Mouse (Mus musculus) E14TG2a.4 (cell line): ENCODE measurements around the gene Hdac4.

ENCODE experiments used
- H3K27me3 ChIP-seq: 2 replicates; pipeline ENCODE4 v1.6.1; 2014; ENCODE audit warnings: low read length, control low read depth; ENCODE audit not compliant: insufficient read depth
- H3K36me3 ChIP-seq: 2 replicates; pipeline ENCODE4 v1.6.1; 2014; ENCODE audit warnings: low read length, control low read depth; ENCODE audit not compliant: insufficient read depth
- H3K4me1 ChIP-seq: replicated peaks from 2 replicates; pipeline ENCODE4 v1.6.1; 2014; ENCODE audit warnings: low read depth, low read length, control low read depth
- H3K4me3 ChIP-seq: replicated peaks from 2 replicates; pipeline ENCODE4 v1.5.1; 2014; ENCODE audit warnings: mild to moderate bottlenecking, low read length
- H3K9me3 ChIP-seq: 2 replicates; pipeline ENCODE4 v1.6.1; 2014; ENCODE audit warnings: low read length, control low read depth
- CTCF ChIP-seq: conservative IDR thresholded peaks from 2 replicates; pipeline ENCODE4 v1.5.1; 2014; ENCODE audit warnings: low read length
- NANOG ChIP-seq: IDR thresholded peaks from 2 replicates; pipeline ENCODE4 v1.6.1; 2014; ENCODE audit warnings: borderline replicate concordance, low read length, mixed read lengths
- POU5F1 ChIP-seq: IDR thresholded peaks from 2 replicates; pipeline ENCODE4 v1.6.1; 2014; ENCODE audit warnings: low read length, borderline replicate concordance

Hdac4 gene

DNA sequence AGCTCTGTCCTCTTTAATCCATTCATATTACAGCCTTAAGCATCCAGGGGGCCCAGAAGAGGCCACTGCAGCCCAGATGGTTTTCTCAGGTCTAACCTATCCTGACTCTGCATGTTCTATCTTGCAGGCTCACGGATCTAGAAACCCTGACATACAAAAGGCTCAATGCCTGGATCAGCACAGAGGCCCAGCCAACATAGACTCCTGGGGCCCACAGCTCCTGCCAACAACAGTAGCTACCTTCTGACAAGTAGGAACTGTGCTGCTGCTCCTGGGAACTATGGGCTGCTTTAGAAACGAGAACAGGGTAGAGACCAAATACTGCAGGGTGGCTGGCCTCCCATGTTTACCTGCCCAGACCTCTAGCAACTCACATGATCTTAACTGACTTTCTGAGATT, 83.9 kb downstream of the Hdac4 start:
- TF ChIP-seq CTCF (no peak), POU5F1 (no peak)
- H3K4me1 ChIP-seq, result peaks cover 68% of the 10 kb centered on the region
- H3K36me3 ChIP-seq, result peaks cover 71% of the 10 kb centered on the region
- no peaks in the 10 kb centered on the region for H3K9me3 ChIP-seq
- H3K27me3 ChIP-seq, result no peaks in the 10 kb centered on the region
- H3K4me3 ChIP-seq, result no peak overlapping the region

DNA sequence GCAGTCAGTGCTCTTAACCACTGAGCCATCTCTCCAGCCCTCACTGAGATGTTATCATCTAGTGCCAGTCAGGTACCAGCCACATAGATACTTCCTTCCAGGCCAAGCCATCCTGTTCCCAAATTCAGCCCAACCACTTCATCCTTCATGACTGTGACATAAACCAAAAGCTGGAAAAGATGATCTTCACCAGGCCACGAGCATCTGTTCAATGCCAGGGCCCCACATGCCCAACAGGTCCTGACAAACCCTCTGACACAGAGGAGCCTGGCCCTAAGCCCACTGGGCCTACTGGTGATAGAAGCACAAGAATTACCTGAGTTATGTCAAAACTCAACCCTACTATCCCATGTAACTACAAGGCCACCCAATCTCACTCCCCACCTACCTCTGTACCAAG, 84.5 kb downstream of the Hdac4 start:
- H3K4me3 ChIP-seq, result no peak overlapping the region
- peaks cover 71% of the 10 kb centered on the region for H3K36me3 ChIP-seq
- H3K9me3 ChIP-seq, result no peaks in the 10 kb centered on the region
- no peaks in the 10 kb centered on the region for H3K27me3 ChIP-seq
- TF ChIP-seq NANOG (no peak), POU5F1 (no peak), CTCF (no peak)
- H3K4me1 ChIP-seq, result peaks cover 64% of the 10 kb centered on the region

DNA sequence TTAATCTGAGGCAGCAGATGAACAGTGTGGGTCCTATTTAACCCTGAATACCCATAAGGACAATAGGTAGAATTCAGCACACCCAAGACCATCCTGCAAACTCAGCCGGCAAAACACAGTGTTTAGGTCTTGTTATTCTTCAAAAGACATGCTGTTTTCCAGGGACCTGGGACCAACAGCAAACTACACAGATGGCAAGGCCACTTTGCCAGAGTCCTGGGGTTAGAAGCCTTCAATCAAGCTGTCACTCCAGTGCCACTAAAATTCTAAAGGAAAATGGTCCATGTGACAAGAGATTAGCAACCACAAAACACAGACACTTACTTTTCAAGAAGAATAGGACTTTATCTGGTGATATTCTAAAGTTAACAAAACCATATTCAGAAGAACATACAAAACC, 86.3 kb downstream of the Hdac4 start:
- Histone ChIP-seq H3K9me3 (no peaks in the 10 kb centered on the region), H3K36me3 (peaks cover 70% of the 10 kb centered on the region), H3K4me3 (no peak overlapping the region), H3K27me3 (no peaks in the 10 kb centered on the region), H3K4me1 (peaks cover 58% of the 10 kb centered on the region)
- no peak for TF ChIP-seq NANOG
- no peak for TF ChIP-seq CTCF
- TF ChIP-seq POU5F1, result no peak

DNA sequence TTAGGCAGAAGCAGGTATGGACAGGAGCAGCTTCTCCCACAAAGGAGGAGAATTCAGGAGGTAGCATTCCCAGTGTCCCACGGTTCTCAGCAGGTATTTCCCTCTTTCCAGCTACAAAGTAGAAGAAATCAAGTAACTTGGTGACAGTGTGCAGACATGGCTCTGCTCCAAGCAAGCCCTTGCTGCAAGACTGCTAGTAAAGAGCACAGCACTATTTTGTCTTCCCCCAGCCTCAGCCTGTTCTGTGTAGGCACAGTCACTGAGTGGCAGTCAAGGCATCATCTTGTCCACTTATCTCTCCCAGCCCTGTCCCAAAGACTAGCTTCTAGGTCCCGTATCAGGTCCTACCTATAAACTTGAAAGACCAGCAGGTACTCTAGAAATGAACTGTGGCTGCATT, 86.9 kb downstream of the Hdac4 start:
- H3K27me3 ChIP-seq, result no peaks in the 10 kb centered on the region
- TF ChIP-seq NANOG (no peak), POU5F1 (no peak), CTCF (no peak)
- peaks cover 52% of the 10 kb centered on the region for H3K4me1 ChIP-seq
- peaks cover 70% of the 10 kb centered on the region for H3K36me3 ChIP-seq
- no peaks in the 10 kb centered on the region for H3K9me3 ChIP-seq
- no peak overlapping the region for H3K4me3 ChIP-seq

DNA sequence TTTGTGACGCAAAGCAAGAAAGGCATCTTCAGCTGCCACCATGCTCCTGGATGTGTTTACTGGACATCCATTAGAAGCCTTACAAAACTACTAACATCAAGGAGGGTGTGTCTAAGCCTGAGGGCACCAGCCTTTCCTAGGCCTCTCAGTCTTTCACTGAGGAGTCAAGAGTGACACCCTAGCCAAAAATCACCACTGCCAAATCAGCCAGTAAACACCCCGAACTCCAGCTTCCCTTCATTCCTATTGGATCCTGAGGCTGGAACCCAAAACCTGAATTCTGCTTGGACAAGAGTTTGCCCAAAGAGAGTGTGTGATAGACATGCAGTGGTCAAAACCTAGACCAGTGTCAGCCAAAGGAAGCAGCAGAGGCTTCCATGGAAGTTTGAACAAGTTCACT, 87.5 kb downstream of the Hdac4 start:
- Histone ChIP-seq H3K27me3 (no peaks in the 10 kb centered on the region), H3K36me3 (peaks cover 73% of the 10 kb centered on the region), H3K4me1 (peaks cover 46% of the 10 kb centered on the region), H3K4me3 (no peak overlapping the region), H3K9me3 (no peaks in the 10 kb centered on the region)
- TF ChIP-seq CTCF, result no peak
- no peak for TF ChIP-seq NANOG
- no peak for TF ChIP-seq POU5F1

DNA sequence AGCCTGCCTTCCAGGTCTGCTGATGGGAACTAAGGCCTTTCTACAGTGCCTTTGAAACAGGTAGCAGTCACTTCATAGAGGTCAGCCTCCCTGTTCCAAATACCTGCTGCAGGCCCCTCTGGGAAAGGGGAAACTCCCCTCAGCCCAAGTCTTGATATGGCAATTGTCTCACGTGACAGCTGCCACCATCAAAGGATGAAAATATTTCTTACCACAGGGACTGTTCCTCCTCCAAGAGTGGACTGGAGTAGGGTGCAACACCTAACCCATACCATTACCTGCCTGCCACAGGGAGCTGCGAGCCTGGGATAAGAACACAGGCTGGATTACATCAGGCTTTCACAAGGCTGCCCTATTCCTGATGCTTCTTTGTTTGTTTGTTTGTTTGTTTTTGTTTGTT, 88.0 kb downstream of the Hdac4 start:
- Histone ChIP-seq H3K27me3 (no peaks in the 10 kb centered on the region), H3K4me1 (peaks cover 41% of the 10 kb centered on the region), H3K4me3 (no peak overlapping the region), H3K36me3 (peaks cover 73% of the 10 kb centered on the region), H3K9me3 (no peaks in the 10 kb centered on the region)
- TF ChIP-seq CTCF, result no peak
- no peak for TF ChIP-seq NANOG
- no peak for TF ChIP-seq POU5F1

DNA sequence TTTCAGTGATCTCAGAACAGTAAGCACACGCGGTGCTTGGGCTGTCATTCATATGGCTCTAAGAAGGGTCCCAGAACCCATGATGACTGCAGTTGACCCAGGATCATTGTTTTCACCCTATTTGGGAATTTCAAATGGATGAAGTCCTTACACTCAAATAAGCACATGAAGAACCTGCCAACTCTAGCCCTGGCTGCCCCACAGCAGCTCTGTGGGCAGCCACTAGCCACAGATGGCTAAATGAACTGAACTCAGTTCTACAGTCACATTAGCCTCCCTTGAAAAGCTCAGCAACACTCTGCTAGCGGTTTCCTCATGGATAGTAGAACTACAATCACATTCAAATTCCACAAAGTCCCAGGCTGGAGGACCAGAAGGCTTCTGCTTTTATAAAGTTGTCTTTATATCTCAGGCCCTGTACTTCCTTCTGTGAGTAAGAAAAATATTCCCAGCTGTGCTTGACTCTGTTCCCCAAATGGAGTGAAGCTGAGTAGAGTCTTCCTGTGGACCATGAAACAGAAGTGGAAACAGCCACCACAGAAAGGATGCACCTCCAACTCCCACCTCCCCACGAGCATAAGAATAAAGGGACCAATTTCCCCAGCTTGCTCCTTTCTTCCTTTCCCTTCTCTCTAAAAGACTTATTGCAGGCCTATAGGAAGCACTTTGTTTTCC, 88.9 kb downstream of the Hdac4 start:
- H3K4me1 ChIP-seq, result peaks cover 40% of the 10 kb centered on the region
- no peak overlapping the region for H3K4me3 ChIP-seq
- no peak for TF ChIP-seq NANOG
- TF ChIP-seq CTCF, result no peak
- no peak for TF ChIP-seq POU5F1
- H3K9me3 ChIP-seq, result no peaks in the 10 kb centered on the region
- no peaks in the 10 kb centered on the region for H3K27me3 ChIP-seq
- H3K36me3 ChIP-seq, result peaks cover 73% of the 10 kb centered on the region

DNA sequence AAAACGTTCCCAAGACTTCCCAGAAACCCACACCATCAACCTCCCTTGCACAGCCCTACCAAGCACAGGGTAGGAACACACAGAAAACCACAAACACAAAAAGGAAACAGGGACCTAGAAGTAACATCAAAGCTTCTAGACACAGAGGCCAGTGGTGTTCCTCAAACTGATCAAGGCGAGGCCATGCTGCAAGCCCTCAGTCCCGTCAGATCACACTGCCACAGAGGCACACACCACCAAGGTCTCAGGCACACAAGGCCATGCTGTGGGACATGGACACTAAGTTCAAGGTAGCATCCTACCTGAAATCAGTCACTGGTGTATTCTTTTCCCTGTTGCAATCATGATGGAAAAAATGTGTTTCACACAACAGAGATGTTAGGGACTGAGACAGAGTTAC, 90.8 kb downstream of the Hdac4 start:
- no peaks in the 10 kb centered on the region for H3K27me3 ChIP-seq
- no peaks in the 10 kb centered on the region for H3K9me3 ChIP-seq
- H3K4me3 ChIP-seq, result no peak overlapping the region
- peaks cover 75% of the 10 kb centered on the region for H3K36me3 ChIP-seq
- no peak for TF ChIP-seq POU5F1
- no peak for TF ChIP-seq NANOG
- no peak for TF ChIP-seq CTCF
- peaks cover 41% of the 10 kb centered on the region for H3K4me1 ChIP-seq

DNA sequence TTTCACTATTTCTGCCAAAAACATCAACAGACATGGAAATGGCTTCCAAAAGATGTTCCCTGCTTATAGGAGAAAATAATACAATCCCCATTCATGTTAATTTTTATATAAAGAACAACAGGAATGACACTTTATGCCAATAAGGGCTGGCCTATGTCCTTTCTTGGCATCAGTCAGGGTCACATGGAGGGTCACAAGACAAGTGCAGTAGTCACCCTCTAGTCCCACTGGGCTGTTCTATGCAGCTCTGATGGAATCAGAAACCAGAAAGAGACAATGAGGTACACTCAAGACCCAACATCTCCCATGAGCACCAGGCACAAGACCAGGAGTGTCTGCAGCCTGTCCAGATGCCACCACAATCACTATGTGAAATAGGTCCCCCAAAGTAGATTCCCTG, 91.5 kb downstream of the Hdac4 start:
- Histone ChIP-seq H3K27me3 (no peaks in the 10 kb centered on the region), H3K4me1 (peaks cover 37% of the 10 kb centered on the region), H3K9me3 (no peaks in the 10 kb centered on the region), H3K36me3 (peaks cover 73% of the 10 kb centered on the region), H3K4me3 (no peak overlapping the region)
- no peak for TF ChIP-seq NANOG
- no peak for TF ChIP-seq CTCF
- TF ChIP-seq POU5F1, result no peak

DNA sequence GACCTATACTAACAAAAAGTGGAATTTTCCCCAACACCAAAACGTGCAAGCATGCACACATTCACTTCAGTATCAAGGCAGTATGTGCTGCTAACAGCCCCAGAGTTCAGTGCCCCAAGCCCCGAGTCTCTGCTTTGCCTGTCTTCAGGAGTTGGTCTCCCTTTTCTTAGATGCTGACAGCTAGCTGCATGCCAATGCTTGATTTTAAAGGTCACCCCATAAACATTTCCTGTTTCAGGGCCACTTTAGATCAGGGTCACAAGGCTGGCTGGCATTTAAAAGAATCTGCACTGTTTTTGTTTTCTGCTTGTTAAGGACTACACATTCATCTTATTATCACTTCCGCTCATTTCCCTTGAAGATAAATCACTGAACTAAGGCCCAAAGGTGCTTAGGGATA, 92.1 kb downstream of the Hdac4 start:
- no peak for TF ChIP-seq POU5F1
- TF ChIP-seq CTCF, result no peak
- TF ChIP-seq NANOG, result no peak
- Histone ChIP-seq H3K27me3 (no peaks in the 10 kb centered on the region), H3K36me3 (peaks cover 67% of the 10 kb centered on the region), H3K4me1 (peaks cover 31% of the 10 kb centered on the region), H3K9me3 (no peaks in the 10 kb centered on the region), H3K4me3 (no peak overlapping the region)
